Mouse (Mus musculus) kidney, embryonic 16.5 days (tissue): ENCODE results near the gene Tube1. TPM values are rescaled to one million over a fixed set of nuclear protein-coding genes. Genes with fewer than 3 reads are reported as not detected.

Experiments
- ATAC-seq: fragments of 200-750 bp; cut with Nextera tagmentation; 2 replicates; pipeline ENCODE4 v1.8.0; 2017; ENCODE audit warnings: moderate TSS enrichment; ENCODE audit not compliant: low FRiP score, low TSS enrichment
- H3K27ac ChIP-seq: fragments of 300-500 bp; sonication (generic); 2 replicates; pipeline ENCODE4 v1.5.1; 2014; ENCODE audit warnings: low read length
- H3K27me3 ChIP-seq: fragments of 300-500 bp; sonication (generic); 2 replicates; pipeline ENCODE4 v1.6.1; 2014; ENCODE audit warnings: low read length, control low read depth, mixed read lengths; ENCODE audit not compliant: insufficient read depth
- H3K36me3 ChIP-seq: fragments of 300-500 bp; sonication (generic); 2 replicates; pipeline ENCODE4 v1.6.1; 2014; ENCODE audit warnings: low read length, control low read depth, mixed read lengths; ENCODE audit not compliant: insufficient read depth
- H3K4me1 ChIP-seq: fragments of 300-500 bp; sonication (generic); 2 replicates; pipeline ENCODE4 v1.6.1; 2014; ENCODE audit warnings: low read length, control low read depth, mixed read lengths; ENCODE audit not compliant: insufficient read depth
- H3K4me2 ChIP-seq: fragments of 300-500 bp; sonication (generic); replicated peaks from 2 replicates; pipeline ENCODE4 v1.6.1; 2014; ENCODE audit warnings: low read depth, low read length
- H3K4me3 ChIP-seq: fragments of 300-500 bp; sonication (generic); 2 replicates; pipeline ENCODE4 v1.5.1; 2014; ENCODE audit warnings: mild to moderate bottlenecking, low read length
- H3K9ac ChIP-seq: fragments of 300-500 bp; sonication (generic); replicated peaks from 2 replicates; pipeline ENCODE4 v1.6.1; 2014; ENCODE audit warnings: low read length
- H3K9me3 ChIP-seq: fragments of 300-500 bp; sonication (generic); 2 replicates; pipeline ENCODE4 v1.6.1; 2016; ENCODE audit warnings: low read length, control low read depth
- WGBS: fragments of 180-500 bp; shearing (Covaris S2); extraction: QIAGEN DNeasy Blood & Tissue Kit; methylation state at CpG from one replicate; pipeline ENCODE4 v1.1.7; 2014; 5-methylcytosine and 5-hydroxymethylcytosine counted together
- polyA plus RNA-seq: library from polyadenylated mRNA; unstranded; fragments of >200 nt; fragmentation: Nextera tagmentation; extraction: Ambion mirVana; gene quantifications from 2 replicates; pipeline ENCODE4 v1.2.1, GENCODE M21; 2015

Tube1 gene
- polyA plus RNA-seq, 1 experiment from 2014 or later, result 16.1 TPM

DNA sequence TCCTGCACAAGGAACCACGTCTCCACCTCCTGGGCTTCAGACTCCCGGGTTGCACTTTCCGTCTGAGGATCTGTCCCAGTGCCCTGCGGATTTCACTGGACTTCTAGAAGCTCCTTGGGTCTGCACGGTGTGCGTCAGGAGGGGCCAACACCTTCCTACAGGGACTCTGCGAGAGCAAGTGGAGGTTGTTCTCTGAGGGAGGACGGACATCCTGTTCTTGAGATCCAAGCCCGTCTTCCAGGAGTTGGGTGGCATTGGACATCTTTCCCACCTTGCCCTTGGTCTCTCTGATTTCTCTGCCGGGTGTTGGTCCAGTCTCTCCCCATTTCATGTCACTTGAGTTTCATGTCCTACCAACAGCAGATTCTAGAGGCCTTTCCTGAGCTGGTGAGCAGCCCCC, 29.9 kb downstream of the Tube1 start, which contains the start of gene Ccn6:
Ccn6 (minus strand) TSS at position 101 of the 400 bp plus-strand sequence.
- no peak for ATAC-seq
- Histone ChIP-seq H3K9me3 (no peaks in the 10 kb centered on the region), H3K27ac (peak within 1 kb of the TSS; percentile 73), H3K4me3 (peak within 1 kb of the TSS; percentile 14; the same call in 1 of the 2 replicates), H3K27me3 (no peaks in the 10 kb centered on the region), H3K9ac (peak within 1 kb of the TSS; percentile 37; the same call in 1 of the 2 replicates), H3K36me3 (no peaks in the 10 kb centered on the region), H3K4me2 (peak within 1 kb of the TSS; percentile 46), H3K4me1 (peaks cover 25% of the 10 kb centered on the region)
- 90% methylated on average over 10 of the region's 10 CpGs for WGBS

DNA sequence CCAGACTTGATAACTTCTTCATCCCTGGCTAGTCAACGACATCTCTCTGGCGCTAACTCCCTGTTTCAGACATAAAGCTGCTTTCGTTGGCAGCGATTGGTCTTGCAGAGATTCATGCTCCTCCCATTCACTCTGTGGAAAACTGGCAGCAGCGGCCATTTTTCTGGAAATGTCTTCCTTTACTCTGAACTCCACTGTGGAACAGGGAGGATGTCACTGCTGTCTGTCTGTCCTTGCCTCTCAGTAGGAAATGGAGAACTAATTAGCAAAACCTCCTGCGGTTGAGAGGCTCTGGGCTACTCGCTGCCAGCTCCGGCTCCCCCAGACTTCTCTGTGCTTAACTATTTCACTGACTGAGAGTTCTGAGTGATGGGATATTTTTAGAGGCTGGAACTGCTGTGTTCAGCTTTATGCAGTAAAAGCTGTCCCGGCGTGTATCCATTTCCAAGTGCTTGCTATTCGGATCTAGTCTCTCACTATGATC, 31.9 kb downstream of the Tube1 start:
- Histone ChIP-seq H3K27me3 (no peaks in the 10 kb centered on the region), H3K4me2 (peak overlapping the region; percentile 47), H3K9me3 (no peaks in the 10 kb centered on the region), H3K27ac (peak overlapping the region; percentile 61; the same call in 1 of the 2 replicates), H3K36me3 (no peaks in the 10 kb centered on the region), H3K9ac (peak overlapping the region; percentile 49), H3K4me3 (peak overlapping the region; percentile 27), H3K4me1 (peaks cover 29% of the 10 kb centered on the region)
- 15% methylated on average over 11 of the region's 11 CpGs for WGBS
- ATAC-seq, result no peak

DNA sequence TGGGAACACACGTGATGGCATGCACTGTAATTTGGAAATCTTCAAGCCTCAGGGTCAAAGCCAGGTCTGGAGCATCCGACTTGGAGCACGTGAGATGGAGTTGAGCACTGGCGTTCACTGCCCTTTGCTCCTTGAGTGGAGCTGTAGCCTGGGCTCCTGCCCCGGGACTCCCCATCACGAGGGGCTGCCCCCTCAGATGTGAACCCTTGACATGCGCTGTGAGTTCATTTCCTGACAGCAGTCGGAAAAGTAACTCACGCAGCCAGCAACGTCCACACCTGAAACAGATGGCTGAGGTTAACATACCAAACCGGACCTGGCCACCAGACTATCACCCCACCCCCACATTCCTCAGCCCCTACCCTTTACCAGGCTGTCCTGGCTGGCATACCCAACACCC, 33.8 kb downstream of the Tube1 start:
- no peaks in the 10 kb centered on the region for H3K36me3 ChIP-seq
- no peaks in the 10 kb centered on the region for H3K27me3 ChIP-seq
- H3K4me2 ChIP-seq, result no peak overlapping the region
- H3K9ac ChIP-seq, result no peak overlapping the region
- WGBS, result 64% methylated on average over 11 of the region's 11 CpGs
- peaks cover 36% of the 10 kb centered on the region for H3K4me1 ChIP-seq
- ATAC-seq, result no peak
- no peak overlapping the region for H3K27ac ChIP-seq
- no peak overlapping the region for H3K4me3 ChIP-seq
- no peaks in the 10 kb centered on the region for H3K9me3 ChIP-seq

DNA sequence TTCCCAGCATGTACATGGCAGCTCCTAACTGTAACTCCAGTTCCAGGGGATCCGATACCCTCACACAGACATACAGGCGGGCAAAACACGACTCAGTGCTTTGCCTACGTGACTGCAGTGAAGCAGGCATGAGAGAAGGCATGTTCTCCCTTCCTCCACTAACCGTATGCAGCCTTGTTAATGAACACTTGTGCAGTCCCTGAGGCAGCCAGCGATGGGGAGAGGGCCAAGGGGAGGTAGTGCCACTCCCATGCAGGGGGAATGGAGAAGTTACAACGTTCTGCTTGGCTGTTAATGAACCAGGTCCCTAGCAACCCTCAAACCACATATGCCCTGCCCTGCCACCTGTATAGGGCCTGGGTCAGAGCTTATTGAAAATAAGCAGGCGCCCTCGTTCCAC, 35.9 kb downstream of the Tube1 start:
- WGBS, result 42% methylated on average over 9 of the region's 9 CpGs

DNA sequence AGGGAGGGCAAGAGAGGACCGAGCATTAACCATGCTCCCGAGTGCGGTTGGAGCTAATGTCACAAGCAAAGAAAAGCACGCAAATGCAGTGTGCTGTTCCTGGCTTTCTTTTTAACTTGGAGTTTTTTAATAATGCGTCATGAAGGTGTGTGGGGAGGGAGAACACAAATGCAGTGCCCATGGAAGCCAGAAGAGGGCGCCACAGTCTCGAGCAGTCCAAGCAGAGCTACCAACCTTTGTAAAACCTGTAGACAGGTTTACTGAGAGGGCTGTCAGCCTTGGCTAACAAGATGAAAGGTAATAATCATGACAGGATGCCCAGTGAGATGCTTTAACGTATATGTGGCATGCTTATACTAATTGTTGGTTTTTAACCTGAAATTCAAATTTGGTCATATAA, 36.4 kb downstream of the Tube1 start:
- no peaks in the 10 kb centered on the region for H3K27me3 ChIP-seq
- H3K36me3 ChIP-seq, result no peaks in the 10 kb centered on the region
- WGBS, result 7% methylated on average over 8 of the region's 8 CpGs
- H3K4me3 ChIP-seq, result peak overlapping the region; percentile 28
- H3K9me3 ChIP-seq, result no peaks in the 10 kb centered on the region
- H3K4me2 ChIP-seq, result peak overlapping the region; percentile 80
- H3K9ac ChIP-seq, result 0 out of 2 replicates have a peak overlapping the region, but pooled peaks have one; percentile 5
- H3K27ac ChIP-seq, result peak overlapping the region; percentile 54
- H3K4me1 ChIP-seq, result peaks cover 31% of the 10 kb centered on the region; the same call in 1 of the 2 replicates
- ATAC-seq, result peak; percentile 25; the same call in 1 of the 2 replicates

More for the DNA sequence above, 35.9 kb downstream of the Tube1 start:
- Histone ChIP-seq H3K4me3 (peak overlapping the region; percentile 28), H3K4me2 (peak overlapping the region; percentile 80), H3K27me3 (no peaks in the 10 kb centered on the region), H3K27ac (peak overlapping the region; percentile 54), H3K9me3 (no peaks in the 10 kb centered on the region), H3K4me1 (peaks cover 32% of the 10 kb centered on the region; the same call in 1 of the 2 replicates), H3K9ac (0 out of 2 replicates have a peak overlapping the region, but pooled peaks have one; percentile 5), H3K36me3 (no peaks in the 10 kb centered on the region)
- peak; percentile 49 for ATAC-seq

DNA sequence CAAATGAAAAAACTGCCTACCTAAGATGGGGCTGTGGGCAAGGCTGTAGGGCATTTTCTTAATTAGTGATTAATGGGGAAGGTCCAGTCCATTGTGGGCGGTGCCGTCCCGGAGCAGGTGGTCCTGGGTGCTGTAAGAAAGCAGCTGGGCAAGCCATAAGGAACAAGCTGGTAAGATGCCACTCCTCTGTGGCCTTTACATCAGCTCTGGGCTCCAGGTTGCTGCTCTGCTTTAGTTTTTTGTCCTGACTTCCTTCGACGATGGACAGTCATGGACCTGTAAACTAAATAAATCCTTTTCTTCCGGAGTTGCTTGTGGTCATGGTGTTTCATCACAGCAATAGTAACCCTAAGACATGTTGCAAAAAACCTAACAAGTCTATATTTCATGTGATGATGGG, 36.9 kb downstream of the Tube1 start:
- Histone ChIP-seq H3K27ac (no peak overlapping the region), H3K4me2 (peak overlapping the region; percentile 80), H3K4me1 (peaks cover 26% of the 10 kb centered on the region; the same call in 1 of the 2 replicates), H3K36me3 (no peaks in the 10 kb centered on the region), H3K27me3 (no peaks in the 10 kb centered on the region), H3K9me3 (no peaks in the 10 kb centered on the region), H3K4me3 (peak overlapping the region; percentile 50), H3K9ac (no peak overlapping the region)
- WGBS, result 18% methylated on average over 6 of the region's 6 CpGs
- no peak for ATAC-seq

DNA sequence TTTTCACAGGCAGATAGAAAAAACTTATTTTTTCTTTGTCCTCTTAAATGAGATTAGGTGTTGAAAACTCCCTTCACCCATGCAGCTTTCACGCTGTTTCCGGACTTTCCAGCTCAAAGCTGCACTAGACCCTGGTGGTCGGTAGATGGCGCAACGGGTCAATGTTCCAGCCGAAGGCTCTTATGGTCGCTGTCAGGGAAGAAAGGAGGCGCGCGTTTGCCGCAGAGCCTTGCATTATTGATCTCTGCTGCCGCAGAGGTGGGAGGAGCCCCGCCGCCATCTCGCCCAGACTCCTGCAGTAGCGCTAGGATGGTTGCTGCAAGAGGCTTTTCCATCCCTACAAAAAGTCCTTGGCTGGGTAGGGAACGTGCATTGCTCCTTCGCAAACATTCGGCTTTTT, 37.4 kb downstream of the Tube1 start:
- no peaks in the 10 kb centered on the region for H3K36me3 ChIP-seq
- peak overlapping the region; percentile 60 for H3K9ac ChIP-seq
- peaks cover 22% of the 10 kb centered on the region; the same call in 1 of the 2 replicates for H3K4me1 ChIP-seq
- under 1% methylated on average over 19 of the region's 19 CpGs for WGBS
- peak overlapping the region; percentile 80 for H3K4me2 ChIP-seq
- peak; percentile 85 for ATAC-seq
- no peaks in the 10 kb centered on the region for H3K27me3 ChIP-seq
- peak overlapping the region; percentile 50 for H3K4me3 ChIP-seq
- no peaks in the 10 kb centered on the region for H3K9me3 ChIP-seq
- peak overlapping the region; percentile 76 for H3K27ac ChIP-seq

DNA sequence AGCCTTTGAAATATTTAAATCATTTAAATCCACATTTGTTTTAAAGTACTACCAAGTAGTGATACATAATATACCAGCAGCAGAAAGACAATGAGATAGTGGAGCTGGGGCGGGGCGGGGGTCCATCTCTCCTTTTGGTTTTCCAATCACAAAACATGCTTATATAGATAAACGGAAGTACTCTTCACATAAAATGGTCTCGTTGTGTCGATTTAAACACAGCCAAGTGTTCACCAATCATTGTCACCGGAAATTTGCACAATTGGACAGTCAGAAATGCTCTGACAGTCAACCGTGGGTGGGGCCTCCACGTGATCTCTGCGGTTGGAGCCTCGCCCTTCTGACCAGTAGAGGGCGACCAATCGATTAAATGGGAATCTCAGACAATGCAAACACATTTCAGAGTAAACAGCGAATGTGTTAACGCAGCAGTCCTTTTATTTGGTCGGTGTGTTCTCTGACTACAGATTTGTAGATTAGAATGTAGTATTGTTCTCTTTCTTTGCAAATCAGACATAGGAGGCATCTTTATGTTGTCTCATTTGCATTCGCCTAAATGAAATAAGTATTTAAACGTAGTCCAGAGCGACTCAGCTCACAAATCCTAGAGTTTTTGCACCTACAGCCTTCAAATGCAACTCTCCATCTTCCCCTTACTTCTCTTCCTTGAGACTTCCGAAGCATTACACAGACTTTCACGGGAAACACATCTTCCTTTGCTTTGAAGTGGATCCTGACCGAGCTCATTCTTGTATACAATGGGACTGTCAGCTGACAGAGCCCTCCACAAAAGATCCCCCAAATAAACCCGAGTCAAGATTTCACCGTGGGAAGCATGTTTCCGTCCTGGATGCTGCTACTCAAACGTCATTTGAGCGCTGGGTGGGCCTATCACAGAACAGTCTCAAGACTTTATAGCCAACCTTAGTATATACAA, 38.1 kb downstream of the Tube1 start:
- Histone ChIP-seq H3K9me3 (no peaks in the 10 kb centered on the region), H3K4me1 (peaks cover 19% of the 10 kb centered on the region; the same call in 1 of the 2 replicates), H3K36me3 (no peaks in the 10 kb centered on the region), H3K4me3 (peak overlapping the region; percentile 50), H3K4me2 (peak overlapping the region; percentile 80), H3K27ac (peak overlapping the region; percentile 76), H3K27me3 (no peaks in the 10 kb centered on the region), H3K9ac (peak overlapping the region; percentile 60)
- WGBS, result 20% methylated on average over 26 of the region's 26 CpGs
- ATAC-seq, result peak; percentile 53; the same call in 1 of the 2 replicates

DNA sequence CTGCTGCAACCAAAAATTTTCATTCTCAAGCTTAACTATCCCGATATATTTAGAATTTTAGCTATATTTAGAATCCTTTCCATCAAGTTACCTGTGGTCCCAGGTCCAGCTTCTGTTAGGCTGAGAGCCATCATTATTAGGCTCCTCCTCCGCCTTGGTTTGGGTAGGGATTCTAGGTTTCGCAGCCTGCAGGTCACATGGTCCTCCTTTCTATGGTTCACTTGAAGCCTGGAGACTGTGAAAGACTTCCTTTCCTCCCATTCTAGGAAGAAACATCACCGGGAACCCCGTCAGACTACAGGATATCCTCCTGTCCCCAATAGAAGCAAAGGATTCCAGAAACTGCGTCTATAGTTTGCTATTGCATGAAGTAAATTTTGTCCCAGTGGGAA, 38.8 kb downstream of the Tube1 start:
- Histone ChIP-seq H3K4me1 (peaks cover 19% of the 10 kb centered on the region; the same call in 1 of the 2 replicates), H3K9ac (peak overlapping the region; percentile 28; the same call in 1 of the 2 replicates), H3K27ac (peak overlapping the region; percentile 75), H3K27me3 (no peaks in the 10 kb centered on the region), H3K4me2 (peak overlapping the region; percentile 80), H3K9me3 (peaks cover 2% of the 10 kb centered on the region; the same call in 1 of the 2 replicates), H3K36me3 (no peaks in the 10 kb centered on the region), H3K4me3 (peak overlapping the region; percentile 19; the same call in 1 of the 2 replicates)
- 75% methylated on average over 6 of the region's 6 CpGs for WGBS
- ATAC-seq, result no peak
